Mouse (Mus musculus) liver (tissue): ENCODE measurements around the gene Kif5c.

ENCODE experiments used
- DNase-seq: peaks from one replicate; pipeline ENCODE4 v3.0.0-alpha.2; 2020; ENCODE audit warnings: mixed read lengths

Gene Kif5c

DNA sequence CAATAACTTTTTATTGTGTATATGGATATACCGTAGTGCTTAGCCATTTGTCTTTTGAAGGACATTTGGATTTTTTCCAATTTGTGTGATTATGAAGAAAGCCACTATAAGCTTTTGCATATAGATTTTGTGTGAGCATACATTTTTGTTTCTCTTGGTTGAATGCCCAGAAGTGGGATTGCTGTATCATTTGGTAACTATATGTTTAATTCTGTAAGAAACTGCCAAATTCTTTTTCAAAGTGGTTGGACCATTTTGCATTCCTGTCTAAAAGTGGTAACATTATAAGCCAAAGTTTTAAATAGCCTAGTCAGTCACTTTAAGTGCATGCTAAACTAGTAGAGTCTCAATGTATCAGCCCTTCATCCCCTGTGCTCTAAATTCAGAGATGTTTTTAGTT, 6.5 kb downstream of the Kif5c start:
- no peak for DNase-seq

DNA sequence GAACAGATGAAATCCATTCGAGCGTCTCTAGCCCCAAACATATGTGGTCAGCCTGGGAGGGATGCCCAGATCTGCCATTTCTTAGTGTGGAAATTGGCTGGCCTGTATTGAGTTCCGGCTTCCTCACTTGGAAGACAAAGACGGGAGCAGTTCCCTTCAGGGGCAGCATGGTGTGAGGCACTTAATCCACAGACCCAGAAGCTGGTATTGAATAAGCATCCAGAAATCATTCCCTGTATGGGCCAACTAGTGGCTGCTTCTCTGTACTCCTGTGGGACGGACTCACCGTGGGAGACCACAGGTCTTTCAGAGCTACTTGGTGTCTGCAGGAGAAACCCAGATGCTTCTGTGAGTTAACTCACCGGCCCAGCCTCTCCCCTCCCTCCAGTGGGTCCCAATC, 8.5 kb downstream of the Kif5c start:
- DNase-seq: no peak

DNA sequence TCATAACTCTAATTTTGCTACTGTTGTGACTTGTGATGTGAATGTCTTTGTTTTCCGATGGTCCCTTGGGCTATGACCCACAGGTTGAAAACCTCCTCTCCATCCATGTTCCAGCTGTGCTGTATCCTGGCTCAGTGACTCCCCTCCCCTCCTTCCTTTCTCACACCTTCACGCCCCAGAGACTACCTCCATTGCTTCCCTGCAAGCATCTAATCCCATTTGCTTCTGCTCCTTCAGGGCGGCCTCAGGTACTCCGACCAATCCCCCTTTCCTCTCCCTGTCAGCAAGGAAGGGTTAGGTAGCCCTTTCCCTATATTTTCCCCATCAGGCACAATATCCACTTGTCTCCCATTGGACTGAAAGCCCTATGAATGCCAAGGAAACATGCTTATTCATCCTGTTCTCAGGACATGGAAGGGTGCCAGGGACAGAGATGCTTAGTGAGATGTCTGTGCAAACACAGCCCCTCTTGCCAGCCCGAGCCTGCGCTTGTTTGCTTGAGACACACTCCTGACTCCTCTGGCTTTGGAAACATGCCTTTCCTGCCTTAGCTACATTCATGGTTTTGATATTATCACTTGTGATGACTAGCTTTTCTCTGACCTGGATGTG, 9.1 kb downstream of the Kif5c start:
- DNase-seq: no peak

DNA sequence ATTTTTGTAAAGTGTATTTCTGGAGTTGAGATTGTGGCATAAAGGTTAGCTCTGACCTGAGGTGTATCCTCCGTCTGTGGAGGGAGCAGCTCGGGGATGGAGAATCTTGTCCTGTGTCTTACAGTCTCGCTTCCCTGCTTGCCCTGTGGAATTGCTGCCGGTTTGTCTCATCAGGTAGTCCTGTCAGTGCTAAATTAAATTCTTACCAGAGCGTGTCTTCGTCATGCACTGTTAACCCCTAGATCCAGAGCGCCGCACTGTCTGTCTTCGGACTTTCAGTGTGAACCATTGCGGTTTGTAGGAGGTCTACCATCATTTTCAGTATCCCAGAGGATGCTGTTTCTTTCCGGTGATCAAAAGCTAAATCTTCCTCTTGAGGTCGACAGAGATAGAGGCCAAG, 10.1 kb downstream of the Kif5c start:
- no peak for DNase-seq

DNA sequence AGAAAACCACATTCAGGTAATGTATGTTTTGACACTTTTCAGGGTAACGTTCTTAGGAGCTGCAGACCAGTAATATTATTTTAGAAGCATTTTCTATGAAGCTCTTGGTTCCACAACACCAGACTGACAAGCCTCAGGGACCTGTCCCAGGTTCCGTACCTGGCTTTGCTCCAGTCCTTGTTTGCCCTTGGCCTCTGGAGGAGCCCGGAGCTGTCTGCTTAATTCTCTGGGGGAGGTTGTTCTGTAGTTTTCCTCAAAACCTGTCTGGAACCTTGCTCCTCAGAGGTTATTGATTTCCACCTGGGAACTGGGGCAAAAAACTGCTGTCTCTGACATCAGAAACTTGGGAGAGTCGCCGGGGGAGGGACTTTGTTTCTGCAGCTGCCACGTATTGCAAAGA, 11.5 kb downstream of the Kif5c start:
- no peak for DNase-seq

DNA sequence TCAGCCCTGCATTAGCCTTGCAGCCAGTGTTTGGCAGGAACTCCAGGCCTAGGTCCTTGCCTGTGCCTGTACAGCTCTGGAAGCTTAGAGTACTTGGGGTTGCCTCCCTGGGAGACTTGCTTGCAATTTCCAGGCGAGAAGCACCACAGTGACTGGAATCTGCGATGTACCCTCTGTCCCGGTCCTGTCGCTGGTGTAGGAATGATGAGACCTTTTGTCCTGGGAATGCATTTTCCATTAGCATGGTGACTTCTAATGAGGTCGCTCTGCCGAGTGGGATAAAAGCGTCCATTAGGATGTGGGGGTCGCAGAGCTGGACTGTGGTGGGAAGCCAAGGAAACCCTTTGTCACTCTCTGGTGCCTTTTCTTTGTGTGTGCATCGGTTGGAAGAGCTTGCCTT, 14.1 kb downstream of the Kif5c start:
- no peak for DNase-seq

DNA sequence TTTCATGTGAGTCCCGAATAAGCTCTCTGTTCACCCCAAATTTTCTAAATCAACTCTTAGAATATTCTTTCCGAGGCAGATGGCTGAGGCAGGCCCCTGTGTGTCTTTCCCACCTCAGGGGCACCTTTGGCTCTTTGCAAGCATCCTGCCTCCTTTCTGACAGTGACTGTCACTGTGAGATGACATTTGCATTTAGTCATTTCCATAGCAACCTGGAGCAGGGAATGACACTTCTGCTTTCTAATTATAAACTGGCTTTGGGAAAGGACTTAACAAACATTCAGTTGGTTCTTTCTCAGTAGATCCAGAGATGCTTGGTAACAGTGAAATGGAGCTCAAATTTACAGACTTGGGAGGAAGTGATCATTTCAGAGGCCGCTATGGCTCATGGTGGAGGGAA, 23.7 kb downstream of the Kif5c start:
- DNase-seq: no peak

DNA sequence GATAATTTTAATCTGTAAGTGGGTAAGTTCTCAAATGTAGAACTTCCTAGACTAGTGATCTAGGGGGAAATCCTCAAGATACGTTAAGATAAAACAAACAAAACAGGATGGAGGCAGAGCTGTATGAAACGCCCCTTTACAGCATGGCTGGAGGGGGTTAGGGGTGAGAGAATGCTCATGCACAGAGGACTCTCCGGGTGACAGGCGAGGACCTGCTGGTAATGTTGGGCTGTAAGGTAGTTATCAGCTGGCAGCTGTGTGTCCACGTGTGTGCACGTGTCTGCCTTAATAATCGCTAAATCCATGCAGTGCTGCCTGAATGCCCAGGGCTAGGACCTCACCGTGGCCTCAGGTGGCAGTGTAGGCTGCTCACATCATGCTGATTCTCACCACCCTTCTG, 24.7 kb downstream of the Kif5c start:
- DNase-seq: no peak

DNA sequence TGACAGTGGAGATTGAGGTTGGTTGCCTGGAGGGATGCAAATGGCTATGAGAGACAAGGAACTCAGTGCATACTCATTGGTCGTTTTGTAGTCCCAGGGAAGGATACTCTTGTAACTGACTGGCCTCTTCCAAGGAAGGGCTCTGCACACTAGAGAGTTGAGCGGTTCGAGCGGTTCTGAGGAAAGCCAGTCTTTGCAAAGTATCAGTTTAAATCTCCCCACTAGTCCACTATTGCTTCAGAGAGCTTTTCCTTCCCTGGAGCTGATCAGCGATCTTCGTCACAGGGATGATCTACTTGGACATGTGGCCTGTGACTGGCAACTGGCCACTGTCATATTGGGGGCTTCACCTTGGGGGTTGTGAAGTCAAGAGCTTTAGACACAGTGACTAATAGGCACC, 28.5 kb downstream of the Kif5c start:
- DNase-seq: no peak

DNA sequence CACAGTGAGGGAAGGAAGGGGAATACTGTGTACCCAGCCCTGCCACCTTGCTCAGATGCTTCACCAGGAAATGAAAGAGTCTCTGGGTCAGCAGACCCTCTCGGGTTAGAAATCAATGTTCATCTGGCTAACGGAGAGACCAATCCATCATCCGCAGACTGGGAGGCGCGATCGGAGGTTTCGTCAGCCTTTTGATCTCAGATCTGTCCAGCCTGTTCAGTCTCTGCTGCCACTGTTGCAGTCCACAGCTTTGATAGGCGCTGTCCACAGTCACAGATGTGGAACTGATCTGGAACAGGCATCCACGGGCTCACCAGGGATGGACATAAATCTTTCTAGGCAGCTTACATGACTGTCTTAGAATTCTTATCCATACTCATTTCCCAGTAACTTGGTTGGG, 29.2 kb downstream of the Kif5c start:
- DNase-seq: no peak

DNA sequence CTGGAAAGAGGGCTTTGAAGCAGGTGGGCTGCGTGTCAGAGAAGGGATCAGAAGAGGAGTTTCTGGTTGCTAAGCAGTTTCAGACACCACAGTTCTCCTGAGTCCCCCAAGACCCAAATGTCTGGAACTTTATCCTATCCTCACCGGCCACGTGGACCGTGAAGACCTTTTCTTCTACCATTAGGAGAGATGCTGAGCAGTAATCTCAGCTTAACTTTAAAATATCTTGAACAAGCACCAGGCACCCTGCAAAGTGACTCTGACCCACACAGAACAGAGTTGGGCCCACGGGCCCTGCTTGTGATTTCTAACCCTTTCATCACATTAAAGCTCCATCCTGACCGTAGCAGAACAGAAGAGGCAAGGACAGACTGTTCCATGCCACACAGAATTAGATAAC, 29.7 kb downstream of the Kif5c start:
- no peak for DNase-seq

DNA sequence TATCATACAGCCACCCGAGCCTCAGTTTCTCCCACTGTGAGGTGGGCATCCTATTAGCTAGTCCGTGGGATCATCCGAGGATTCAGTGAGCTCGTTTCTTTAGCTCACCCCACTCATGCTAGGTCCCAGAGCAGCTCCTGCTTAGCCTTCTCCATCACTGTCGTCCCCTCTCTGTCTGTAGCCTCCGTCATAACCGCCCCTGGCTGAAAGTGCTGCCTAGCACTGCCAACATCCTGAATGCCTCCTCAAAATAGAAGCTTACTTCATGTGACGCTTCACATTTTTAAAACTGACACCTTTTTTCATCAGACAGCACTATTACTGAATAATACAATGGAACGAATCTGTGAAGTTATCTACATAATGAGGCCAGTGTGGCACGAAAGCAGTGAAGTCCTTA, 30.1 kb downstream of the Kif5c start:
- DNase-seq: no peak

DNA sequence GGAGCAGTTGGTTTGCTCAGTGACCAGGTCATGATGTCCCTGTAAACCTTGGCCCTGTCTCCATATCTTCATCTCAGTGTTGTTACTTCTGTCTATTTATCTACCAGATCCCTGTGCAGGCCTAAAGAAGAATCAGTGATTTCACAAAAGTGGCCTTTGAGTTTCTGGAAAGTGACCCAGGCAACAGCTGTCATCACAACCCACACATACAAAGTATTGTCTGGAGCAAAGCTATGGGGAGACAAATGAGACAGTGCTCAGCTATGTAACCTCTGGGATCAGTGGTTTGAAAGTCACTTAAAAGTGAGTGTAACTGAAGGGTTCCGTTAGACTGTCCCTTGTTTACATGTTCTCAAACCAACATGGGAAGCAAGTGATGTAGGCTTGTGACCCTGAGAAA, 32.6 kb downstream of the Kif5c start:
- DNase-seq: no peak

DNA sequence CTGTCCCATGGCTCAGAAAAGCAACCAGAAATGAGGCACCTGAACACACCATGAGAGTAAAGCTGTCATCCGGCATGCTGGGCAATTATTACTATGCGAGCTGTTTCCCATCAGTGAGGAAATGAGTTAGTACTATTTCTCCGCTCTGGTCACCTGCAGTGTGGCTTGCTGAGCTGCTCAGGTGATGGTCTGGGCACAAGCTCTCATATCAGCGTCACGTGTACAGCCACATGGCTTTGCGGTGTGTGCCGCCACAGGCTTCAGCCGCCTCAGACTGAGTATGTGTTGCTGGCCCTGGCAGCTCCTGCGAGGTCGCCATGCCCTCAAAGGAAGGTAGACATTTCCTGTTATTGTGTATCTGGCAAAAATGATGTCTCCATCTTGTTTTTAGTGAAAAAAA, 35.5 kb downstream of the Kif5c start:
- DNase-seq: no peak

DNA sequence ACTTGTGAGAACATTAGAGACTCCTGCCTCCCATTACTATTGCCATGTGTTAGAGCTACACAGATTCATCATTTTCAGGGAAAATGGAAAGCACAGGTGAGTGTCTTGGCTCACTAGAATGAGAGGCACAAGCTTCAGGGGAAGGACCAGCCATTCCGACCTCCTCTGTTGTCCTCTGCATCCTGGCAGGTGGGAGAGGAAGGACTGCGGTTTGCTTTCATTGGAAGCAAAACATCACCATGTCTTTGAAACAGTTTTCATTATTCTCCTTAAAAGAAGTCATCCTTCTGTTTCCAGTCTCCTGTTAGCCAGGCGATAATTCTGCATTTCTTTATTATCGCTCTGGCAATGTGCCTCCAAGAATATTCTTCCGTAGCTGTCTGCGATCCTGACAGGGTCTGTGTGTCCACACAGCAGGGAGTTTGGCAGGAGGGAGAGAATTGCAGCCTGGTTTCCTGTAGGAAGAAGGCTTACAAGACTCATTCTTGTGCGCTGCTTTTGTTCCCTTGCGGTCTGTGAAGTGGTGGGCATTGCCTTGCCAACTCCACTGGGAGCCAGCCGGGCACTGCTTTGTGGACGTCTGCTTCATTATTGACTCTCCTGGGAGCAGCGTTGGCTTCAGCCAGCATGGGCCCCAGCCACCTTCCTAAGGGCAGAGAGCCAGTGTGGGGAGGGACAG, 36.2 kb downstream of the Kif5c start:
- no peak for DNase-seq

DNA sequence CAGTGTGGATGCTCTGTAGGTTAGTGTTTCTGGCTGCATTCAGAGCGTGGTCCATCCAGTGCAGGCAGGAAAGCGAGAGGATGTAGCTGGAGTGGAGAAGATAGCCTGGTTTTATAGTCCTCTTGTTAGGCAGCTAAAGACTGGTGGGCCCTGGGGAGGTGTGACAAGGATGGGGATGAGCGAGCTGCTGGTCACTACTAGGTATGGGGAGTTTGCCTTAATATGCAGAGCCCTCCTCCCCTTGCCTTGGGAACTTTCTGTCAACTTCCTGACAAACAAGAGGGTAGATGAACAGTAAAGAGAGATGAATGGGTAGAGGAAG, 36.7 kb downstream of the Kif5c start:
- no peak for DNase-seq

DNA sequence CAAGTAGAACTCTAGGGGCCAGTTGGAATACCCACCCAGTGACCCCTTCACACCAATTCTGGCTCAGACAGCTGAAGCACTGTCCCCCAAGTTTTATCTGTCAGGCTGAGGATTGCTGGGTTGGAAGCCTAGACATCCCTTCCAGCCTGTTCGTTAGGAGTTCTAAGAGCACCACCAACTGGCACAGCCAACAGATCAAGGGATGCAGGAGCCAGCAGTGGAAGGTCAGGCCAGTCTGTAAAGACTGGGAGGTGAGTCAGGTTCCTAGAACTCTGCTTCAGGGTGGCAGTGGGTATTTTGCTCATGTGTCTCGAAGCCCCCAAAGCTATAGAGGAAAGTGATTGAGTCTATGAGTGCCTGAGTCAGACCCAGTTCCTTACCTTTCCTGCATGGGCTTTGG, 37.9 kb downstream of the Kif5c start:
- DNase-seq: no peak

DNA sequence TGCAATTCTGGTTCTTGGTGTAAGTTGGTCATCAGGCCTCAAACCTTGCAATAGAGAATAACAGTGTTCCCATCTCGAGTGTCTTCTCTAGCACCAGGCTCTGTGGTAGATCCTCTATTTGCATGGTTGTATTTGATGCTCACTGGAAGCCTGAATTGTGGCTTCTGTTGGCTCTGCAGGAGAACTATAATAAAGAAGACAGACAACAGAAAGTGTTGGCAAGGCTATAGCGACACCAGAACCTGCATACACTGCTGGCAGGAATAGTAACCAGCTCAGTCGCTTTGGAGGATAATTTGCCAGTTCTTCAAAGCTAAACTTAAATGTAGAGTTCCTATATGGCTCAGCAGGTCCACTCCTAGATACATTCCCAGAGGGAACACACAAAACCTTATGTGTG, 38.6 kb downstream of the Kif5c start:
- no peak for DNase-seq

DNA sequence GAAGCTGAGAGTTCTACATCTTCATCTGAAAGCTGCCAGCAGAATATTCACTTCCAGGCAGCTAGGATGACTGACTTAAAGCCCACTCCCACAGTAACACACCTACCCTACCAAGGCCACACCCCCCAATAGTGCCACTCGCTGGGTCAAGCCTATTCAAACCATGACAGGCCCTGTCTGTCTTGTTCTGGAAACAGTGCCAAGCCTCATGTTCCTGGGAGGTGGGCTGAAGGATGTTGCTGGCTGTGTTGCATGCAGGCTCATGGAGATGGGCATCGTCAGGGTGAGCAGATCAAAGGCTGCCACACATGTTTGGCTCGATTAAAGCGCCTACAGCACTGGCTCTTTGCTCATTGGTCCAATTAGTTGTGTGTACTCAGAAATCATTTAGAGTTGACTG, 39.9 kb downstream of the Kif5c start:
- no peak for DNase-seq

DNA sequence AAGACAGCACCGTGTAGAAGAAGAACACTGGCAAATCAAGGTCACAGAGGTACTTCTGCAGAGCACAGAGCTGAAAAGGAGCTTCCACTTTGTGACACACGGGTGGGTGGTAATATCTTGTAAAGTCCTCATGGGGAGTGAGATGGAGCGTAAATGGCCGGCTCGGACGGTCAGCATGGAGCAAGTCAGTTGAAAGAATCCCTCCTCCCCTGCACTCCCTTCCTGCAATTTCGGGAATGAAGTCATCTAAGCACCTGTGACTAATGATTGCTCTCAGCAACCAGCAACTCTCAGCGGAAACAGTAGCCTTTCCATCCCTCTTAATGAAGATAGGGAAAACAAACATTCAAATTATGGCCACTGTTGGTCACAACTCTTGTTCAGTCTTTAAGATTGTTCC, 40.9 kb downstream of the Kif5c start:
- no peak for DNase-seq

DNA sequence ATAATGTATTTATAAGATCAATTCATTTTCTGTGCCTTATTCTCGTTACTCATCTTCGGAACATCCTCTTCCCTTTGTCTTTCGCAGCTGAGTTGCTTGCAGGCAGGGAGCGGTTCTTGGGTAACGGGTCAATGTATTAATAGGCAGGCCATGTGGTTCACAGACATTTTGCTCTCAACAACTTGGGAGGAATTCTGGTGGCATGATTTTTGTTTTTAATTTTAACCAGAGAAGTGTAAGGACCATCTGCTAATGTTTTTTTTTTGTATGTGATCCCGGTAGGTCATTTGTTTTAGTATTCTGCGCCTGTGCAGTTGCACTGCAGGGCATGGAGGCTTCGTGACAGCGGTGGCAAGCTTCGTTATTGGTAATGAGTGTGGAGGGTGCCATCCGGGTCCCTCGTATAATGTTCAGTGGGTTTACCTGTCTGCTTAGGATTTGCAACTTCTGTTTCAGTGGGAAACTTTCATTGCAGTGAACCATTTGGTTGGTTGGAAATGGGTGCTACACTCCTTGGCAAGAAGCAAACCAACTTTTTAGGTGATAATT, 41.4 kb downstream of the Kif5c start:
- no peak for DNase-seq

DNA sequence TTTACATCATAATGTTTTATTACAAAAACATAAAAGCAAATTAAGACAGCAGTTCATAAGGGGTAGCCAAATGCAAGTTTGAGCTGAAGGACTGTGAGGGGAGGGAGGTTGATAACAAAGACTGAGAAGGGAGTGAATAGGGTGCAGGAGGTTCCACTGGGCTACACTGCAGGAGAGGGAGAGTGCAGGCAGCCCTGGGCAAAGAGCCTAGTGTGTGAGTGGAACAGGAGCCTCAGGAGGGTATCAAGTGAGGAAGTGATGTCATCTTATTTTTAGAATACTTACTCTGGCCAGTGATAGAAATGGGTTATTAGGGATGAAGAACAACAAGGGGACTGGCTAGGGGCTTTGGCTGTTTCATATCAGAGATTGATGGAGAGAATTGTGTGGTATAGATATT, 42.2 kb downstream of the Kif5c start:
- no peak for DNase-seq

DNA sequence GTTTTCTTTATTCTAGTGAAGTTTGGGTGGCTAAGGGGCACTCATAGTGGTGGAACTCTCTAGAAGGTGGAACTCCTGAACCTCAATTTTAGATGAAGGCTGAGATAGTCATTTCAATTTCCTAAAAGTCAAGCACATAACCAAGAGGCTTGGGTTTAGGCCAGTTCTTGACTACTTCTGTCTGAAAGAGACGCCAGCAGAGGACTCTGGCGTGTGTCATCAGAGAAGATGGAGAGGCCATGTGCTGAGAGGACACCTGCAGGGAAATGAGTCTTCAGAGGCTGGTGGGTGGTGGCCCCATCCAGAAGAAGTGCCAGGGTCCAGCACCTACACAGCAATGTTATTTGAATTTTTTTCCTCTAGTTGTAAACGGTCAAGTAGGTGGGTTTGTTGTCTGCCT, 42.8 kb downstream of the Kif5c start:
- no peak for DNase-seq

DNA sequence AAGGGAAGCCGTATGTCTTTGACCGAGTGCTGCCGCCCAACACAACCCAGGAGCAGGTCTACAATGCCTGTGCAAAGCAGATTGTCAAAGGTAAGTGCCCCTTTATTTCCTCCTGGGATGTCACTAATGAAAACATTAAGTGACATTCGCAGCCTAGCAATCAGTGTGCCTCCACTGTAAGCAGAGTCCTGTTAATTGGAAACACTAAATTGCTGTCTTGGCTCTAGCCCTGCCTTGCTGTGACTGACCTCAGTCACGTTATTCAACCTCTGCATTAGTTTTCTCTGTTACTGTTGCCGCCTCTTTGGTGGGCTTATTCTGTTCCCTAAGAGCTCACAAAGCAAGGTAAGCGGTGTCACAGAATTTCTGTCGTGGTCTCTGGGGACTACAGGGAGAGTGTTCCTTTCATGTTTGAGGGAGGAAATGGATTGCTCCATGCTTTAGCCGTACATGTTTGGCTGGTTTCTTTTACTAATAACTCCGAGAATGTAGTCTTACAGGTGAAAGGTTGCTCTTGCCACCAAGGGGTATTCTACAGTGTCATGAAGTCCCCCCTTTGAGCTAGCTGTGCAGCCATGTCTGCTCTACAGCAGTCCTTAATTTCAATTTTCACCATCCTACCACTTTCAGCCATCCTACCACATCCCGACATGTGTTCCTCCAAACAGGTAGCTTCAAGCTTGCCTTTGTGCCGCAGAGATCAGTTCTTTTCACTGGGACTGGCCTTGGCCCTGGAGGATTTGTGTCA, 52.8 kb downstream of the Kif5c start:
- no peak for DNase-seq

DNA sequence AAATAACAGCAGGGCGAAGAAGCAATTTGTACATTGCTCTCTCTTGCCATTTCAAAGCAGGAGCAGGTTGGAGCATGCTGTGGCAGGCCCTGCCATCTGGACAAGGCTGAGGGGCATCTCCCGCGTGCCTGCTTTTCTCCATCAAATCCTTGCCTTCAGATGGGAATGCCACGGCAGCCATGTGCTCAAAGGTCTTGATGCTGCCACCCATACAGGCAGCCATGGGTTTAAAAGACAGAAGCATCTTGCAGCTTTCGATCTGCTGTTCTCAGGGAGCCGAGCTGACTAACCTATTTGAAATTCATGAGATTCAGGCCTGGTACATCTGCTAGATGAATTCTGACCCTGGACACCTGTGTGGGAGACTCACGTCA, 53.4 kb downstream of the Kif5c start:
- no peak for DNase-seq
